Mouse (Mus musculus) frontal cortex, adult (tissue): ENCODE data around the gene Gm8720.
"Not testable (repeated sequence)": the region's sequence is repeated elsewhere in the genome, so short reads cannot be mapped to it uniquely, and the experiment has no call there.

Experiments used
- ATAC-seq: cut with Nextera tagmentation; 2 replicates; pipeline ENCODE4 v1.9.2; 2017; ENCODE audit warnings: mild to moderate bottlenecking, moderate library complexity, mixed read lengths; ENCODE audit not compliant: low TSS enrichment

The Gm8720 gene

GRCm38 (mm10) chr7:23067356-23067755, at the start of gene Gm8720:
Gm8720 (minus strand) TSS chr7:23067456.
- ATAC-seq, result not testable (repeated sequence)

- not testable (repeated sequence) for ATAC-seq
These were observed 12.0 kb downstream of the Gm8720 start, which contains the start of gene Vmn1r163 for GRCm38 (mm10) chr7:23055240-23055639. Vmn1r163 (plus strand) TSS chr7:23055540.

GRCm38 (mm10) chr7:23019823-23020222, 47.4 kb downstream of the Gm8720 start, which contains the start of gene Gm4216:
Gm4216 (minus strand) TSS chr7:23019923.
- ATAC-seq, result not testable (repeated sequence)
